Mouse (Mus musculus): ENCODE measurements at regions not wholly inside any gene's neighbourhood (a gene's known extent, or its start where the extent isn't known, plus 50 kb on each side); places are given as distances from the start of the nearest gene placed in this dataset.

DNA sequence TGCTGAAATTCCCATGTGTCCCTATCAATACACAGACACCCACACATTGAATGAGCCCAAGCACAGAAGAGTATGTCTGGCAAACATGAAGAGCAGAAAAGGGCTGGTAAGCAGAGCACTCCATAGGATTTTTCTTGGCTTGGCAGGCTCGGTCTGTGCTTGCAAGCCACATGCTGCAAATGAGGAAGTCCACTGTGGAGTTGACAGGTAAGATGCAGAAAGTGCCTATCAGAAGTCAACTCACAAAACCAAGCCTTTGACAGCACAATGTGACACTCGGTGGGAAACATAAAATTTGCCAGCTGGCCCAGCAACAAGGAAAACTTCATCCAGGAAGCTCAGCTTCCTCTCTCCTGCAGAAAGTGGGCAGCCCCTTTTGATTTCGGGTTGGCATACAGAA, 722.7 kb downstream of the 1700064H15Rik start:
- no peak for TF ChIP-seq CTCF (IDR thresholded peaks at IDR 0.05; ENCODE audit: control insufficient read depth, insufficient read depth, insufficient replicate concordance, low read depth, low read length)
- no peak for TF ChIP-seq POLR2A (IDR thresholded peaks at IDR 0.05; ENCODE audit: control insufficient read depth, low read depth, low read length)

All from testis, adult 2 months (tissue).